Mouse (Mus musculus): Measurements from ENCODE around the gene Bap1.

Gene Bap1

GRCm38 (mm10) chr14:31251084-31251604 is at the start of gene Bap1, which contains the start of gene Phf7:
Bap1 (plus strand) TSS chr14:31251450.
Phf7 (minus strand) TSS chr14:31251317.
- DNase-seq, result peak; percentile 98

- no peak for DNase-seq
These were observed 46.4 kb upstream of the Bap1 start for GRCm38 (mm10) chr14:31204844-31205243.

- no peak for DNase-seq
These were observed 46.0 kb upstream of the Bap1 start for GRCm38 (mm10) chr14:31205244-31205561.

- peak; percentile 73 to 78 for DNase-seq
These were observed 45.4 kb upstream of the Bap1 start for GRCm38 (mm10) chr14:31205562-31206467.

- peak; percentile 96 to 99 for DNase-seq
These were observed 44.7 kb upstream of the Bap1 start for GRCm38 (mm10) chr14:31206472-31206981.

GRCm38 (mm10) chr14:31207070-31207830 is 44.0 kb upstream of the Bap1 start:
- peak in 1 of 2 experiments; percentile 61 for DNase-seq

- DNase-seq, result no peak
These were observed 43.2 kb upstream of the Bap1 start, which contains the start of gene Tnnc1 for GRCm38 (mm10) chr14:31208084-31208483. Tnnc1 (plus strand) TSS chr14:31208312.

GRCm38 (mm10) chr14:31209133-31209557 is 42.1 kb upstream of the Bap1 start:
- no peak for DNase-seq

- no peak for DNase-seq
These were observed 39.4 kb upstream of the Bap1 start for GRCm38 (mm10) chr14:31211854-31212253.

- no peak for DNase-seq
These were observed 38.8 kb upstream of the Bap1 start for GRCm38 (mm10) chr14:31212499-31212898.

- no peak for DNase-seq
These were observed 37.4 kb upstream of the Bap1 start for GRCm38 (mm10) chr14:31213868-31214267.

- no peak for DNase-seq
These were observed 36.6 kb upstream of the Bap1 start for GRCm38 (mm10) chr14:31214684-31215083.

- DNase-seq, result peak; percentile 81 to 87
These were observed 35.9 kb upstream of the Bap1 start for GRCm38 (mm10) chr14:31215157-31216002.

GRCm38 (mm10) chr14:31216846-31217245 is 34.4 kb upstream of the Bap1 start, which contains the start of gene Nisch:
Nisch (minus strand) TSS chr14:31216946.
- no peak for DNase-seq

- peak; percentile 83 to 85 for DNase-seq
These were observed 33.6 kb upstream of the Bap1 start, which contains the start of gene Sema3g for GRCm38 (mm10) chr14:31217666-31218065. Sema3g (plus strand) TSS chr14:31217860.

GRCm38 (mm10) chr14:31226978-31227377 is 24.3 kb upstream of the Bap1 start:
- DNase-seq, result no peak

GRCm38 (mm10) chr14:31228234-31228633 is 23.0 kb upstream of the Bap1 start:
- DNase-seq, result no peak

- DNase-seq, result no peak
These were observed 20.8 kb upstream of the Bap1 start for GRCm38 (mm10) chr14:31230442-31230841.

GRCm38 (mm10) chr14:31232404-31233069 is 18.7 kb upstream of the Bap1 start:
- no peak for DNase-seq

- DNase-seq, result no peak
These were observed 17.9 kb upstream of the Bap1 start for GRCm38 (mm10) chr14:31233070-31233995.

Data from cerebellum, postnatal 25 days (tissue).